Mouse (Mus musculus): ENCODE results near the gene Lin7b.

Lin7b gene

DNA sequence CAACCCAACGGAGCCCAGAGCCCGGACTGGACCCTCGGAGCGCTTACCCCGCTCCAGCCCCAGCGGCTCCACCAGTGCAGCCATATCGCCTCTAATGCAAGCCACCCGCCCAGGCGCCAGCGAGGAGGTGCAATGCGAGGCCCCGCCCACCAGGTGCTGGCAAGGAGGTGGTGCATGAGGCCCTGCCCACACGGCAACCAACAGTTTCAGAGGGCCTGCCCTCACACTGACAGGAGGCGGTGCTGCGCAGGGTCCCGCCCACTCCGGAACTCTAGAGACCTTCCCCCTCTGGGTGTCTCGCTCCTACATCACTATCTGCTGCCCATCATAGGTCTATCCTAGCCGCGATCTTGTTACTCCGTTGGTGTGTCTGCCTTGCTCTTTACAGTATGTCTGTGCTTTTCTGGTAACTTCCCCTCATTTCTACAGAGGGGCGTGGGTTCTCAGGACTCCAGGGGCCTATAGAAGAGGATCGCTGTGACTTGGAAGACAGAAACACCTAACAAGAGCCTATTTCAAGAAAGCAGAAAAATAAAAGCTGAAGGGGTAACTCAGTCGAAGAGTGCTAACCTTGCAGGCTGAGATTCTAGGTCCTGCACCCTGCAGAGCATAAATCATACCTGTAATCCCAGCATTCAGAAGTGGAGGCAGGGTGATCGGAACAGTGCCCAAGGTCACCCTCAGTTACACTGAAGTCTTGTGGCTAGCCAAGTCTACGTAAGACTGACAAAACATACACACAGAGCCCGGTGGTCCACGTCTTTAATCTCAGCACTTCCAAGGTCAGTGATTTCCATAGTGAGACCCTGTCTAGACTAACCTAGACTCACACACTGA, at the start of gene Lin7b:
TSS of gene Lin7b (minus strand) at position 109 of the 837 bp plus-strand sequence.
- peak; percentile 92 for DNase-seq

DNA sequence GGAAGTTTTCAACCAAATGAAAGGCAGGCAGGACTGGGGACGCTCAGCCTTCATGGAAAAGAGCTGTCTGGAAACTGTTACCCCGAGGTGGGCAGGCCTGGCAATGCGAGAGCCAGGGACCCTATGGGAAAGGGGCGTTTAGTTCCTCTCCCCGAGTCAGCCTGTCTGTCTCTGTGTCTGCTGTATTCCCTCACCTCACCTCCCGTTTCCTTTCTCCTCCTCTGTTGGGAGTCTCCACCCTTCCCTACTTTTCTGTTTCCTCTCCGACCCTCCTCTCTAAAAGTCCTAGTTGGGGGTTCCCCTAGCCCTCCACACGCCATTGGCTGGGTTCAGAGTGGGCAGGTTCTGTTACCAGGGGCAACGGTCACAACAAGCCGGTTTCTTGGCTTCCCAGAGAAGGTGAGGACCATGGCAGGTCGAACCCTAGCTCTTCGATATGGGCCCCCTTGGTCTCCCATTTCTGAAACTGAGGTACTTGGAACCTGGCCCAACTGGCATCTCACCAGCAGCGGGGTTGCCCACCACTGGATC, 47.6 kb upstream of the Lin7b start:
- peak; percentile 32 for DNase-seq

DNA sequence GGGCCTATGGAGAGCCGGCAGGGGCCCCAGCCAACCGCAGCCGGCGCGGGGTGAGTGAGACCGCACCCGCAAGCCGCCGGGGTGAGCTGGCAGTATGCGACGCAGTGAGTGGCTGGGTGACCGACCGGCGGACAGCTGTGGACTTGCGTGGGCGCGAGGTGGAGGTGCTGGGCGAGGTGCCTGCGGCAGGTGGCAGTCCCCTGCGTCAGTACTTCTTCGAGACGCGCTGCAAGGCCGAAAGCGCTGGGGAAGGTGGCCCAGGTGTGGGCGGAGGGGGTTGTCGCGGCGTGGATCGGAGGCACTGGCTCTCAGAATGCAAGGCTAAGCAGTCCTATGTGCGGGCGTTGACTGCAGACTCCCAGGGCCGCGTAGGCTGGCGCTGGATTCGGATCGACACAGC, 45.3 kb upstream of the Lin7b start:
- no peak for DNase-seq

DNA sequence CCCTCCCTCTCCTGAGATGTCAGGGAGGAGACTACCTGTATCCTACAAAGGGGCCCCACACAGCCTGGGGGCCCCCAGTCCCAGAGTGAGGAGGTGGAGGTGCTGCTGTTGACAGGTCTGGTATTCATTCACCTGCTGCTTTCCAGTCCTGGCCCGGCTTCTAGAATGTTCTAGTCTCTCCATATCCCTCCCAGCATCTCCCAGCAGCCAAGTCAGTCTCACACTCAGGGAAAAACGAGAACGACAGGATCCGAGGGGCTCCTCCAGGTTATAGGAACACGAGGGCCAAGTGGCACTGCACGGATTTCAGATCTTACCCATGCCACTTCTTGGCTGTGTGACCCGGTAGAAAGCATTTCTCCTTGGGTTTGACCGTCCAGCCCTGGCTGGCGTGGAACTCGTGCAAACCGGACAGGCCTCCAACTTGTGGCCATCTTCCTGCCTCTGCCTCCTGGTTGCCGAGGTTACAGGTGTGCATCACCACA, 44.4 kb upstream of the Lin7b start:
- DNase-seq: no peak

DNA sequence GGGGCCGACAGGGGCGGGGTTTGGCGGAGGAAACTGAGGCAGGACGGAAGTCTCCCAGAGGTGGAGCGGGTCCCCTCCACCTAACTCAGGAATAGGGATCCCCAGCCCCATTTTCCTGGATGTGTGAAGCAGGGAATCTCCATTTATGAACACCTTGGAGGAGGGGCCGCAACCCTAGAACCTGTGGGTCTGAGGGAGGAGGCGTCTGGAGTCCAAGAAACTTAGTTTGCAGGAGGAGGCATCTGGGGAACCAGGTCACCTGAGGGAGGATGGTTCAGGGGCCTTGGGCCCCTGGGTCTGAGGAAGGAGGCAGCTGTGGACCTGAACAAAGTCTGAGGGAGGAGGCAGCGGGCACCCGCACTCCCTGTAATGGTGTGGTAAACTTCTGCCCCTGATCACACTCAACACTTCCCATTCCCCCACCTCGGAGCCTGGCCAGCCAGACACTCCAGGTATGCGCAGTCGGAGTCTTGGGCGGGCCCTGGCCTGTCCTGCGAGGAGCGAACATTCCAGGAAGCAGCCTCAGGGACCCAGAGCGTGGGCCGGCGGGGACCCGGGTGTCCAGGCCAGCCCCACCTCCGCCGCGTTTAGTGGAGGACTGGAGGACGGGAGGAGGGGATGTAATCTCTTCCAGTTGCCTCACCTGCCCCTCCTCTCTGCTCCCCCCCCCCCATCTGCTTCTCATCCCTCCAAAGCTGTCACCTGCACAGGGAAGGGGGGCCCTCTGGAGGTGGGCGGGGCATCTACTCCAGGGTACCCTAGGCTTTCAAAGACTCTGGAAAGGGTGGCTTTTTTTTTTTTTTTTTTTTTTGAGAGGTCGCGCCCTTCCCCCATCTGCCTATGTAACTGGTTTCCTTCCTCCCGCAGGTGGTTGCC, 43.7 kb upstream of the Lin7b start:
- DNase-seq: peak; percentile 56

DNA sequence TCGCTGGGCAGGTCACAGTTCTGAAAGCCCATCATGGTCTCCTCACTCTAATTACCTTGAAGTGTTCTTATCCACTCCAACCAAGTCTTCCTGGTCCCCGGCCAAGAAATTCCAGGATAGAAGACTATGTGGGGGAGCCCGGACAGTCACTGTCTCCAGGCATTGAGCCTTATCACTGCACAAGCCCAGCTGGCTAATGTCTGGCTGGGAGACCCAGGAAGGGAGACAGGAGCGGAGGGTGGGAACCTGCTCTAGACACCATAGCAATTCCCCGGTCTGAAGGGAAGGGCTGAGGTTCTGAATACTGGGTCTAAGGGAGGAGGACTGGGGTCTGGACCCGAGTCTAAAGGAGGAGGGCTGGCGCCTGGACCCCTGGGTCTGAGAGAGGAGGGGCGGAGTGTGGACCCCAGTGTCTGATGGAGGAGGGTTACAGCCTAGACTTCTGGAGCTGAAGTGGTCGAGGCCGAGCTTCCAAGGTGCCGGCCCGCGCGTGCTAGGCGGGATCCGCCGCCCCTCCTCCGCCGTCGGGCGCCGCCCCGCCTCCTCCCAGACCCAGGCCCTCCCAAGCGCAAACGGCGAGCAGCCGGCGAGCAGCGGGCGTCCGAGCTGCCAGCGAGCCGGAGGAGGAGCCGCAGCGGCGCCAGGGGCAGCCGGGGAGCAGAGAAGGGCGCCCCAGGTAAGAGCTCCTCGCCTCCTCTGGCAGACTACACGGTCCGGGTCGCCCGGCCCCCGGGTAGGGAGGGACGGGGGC, 42.9 kb upstream of the Lin7b start, which contains the start of gene Ntf5:
TSS of gene Ntf5 (plus strand) at position 583 of the 751 bp plus-strand sequence.
- DNase-seq: peak; percentile 40

DNA sequence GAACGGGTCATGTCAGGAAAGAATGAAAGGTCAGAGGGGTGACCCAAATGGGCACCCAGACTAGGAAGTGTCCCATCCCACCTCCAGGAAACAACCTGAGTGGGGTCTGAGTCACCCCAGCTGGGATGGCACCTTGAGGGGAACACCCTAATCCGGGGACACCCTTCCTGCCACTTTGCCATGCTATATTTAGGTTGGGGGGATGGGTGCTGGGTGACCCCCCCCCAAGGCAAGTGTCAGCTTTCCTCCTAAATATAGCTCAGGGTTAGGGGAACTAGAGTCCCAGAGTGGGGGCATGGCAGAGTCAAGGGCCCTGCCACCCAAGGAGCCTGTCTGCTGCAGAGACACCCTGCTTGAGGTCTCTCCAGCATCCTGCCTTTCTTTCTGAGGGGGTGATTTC, 42.0 kb upstream of the Lin7b start:
- DNase-seq: no peak

DNA sequence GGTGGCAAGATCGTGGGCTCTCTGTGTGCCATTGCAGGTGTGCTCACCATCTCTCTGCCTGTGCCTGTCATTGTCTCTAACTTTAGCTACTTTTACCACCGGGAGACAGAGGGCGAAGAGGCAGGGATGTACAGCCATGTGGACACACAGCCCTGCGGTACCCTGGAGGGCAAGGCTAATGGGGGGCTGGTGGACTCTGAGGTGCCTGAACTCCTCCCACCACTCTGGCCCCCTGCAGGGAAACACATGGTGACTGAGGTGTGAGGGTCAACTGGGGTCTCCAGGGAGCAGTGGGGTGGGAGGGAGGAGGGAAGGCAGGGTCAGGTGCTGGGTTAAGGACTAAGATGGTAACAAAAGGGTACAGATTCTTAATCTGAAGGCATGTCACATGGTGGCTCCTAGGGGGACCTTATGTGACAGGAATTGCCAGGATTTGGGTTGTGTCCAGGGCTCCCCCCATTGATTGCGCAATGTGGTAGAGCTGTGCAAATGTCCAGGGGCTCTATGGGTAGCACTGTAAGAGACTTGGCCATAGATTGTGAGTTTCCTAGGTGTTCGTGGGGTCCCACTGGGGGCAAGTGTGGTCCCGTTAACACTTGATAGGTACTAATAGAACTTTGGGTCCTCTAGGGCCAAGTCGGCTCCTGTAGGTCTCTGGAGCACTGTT, 39.2 kb upstream of the Lin7b start:
- DNase-seq: no peak

DNA sequence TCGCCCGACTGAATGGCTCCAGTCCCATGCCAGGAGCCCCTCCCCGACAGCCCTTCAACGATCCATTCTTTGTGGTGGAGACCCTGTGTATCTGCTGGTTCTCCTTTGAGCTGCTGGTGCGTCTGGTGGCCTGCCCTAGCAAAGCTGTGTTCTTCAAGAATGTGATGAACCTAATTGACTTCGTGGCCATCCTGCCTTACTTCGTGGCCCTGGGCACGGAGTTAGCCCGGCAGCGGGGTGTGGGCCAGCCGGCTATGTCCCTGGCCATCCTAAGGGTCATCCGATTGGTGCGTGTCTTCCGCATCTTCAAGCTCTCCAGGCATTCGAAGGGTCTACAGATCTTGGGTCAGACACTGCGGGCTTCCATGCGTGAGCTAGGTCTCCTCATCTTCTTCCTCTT, 38.6 kb upstream of the Lin7b start:
- DNase-seq: no peak

DNA sequence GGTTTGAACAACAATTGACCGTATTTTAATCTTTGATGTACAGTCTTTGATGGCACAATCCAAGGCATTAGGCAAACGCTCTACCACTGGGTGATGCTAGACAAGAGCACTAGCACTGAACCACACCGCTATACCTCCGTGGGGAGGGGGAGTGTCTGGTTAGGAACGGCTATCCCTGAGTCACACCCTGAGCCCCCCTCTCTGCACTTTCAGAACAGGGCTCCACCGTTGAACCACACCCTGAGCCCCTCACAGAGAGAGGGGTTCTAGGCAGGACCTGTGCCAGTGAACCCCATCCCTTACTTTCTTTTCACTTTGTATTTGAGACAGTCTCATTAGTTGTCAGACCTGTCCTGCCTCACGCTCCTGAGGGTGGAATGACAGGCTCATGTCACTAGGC, 38.0 kb upstream of the Lin7b start:
- DNase-seq: no peak

DNA sequence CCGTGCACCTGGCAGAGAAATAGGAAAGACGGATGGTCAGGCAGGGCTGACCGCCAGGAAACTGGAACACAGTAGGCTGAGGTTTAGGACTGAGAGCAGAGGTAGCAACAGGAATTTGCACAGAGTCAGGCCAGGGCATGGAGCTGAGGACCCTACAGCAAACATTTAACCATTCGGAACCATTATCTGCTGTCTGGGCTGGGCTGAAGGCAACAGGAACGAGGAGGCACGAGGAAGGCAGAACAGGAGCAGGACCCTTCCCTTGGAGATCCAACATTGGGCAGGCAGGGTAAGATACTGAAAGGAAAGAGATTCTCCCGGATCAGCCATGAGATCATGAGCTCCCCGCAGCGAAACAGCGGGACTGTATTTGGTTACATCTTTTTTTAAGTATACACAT, 37.5 kb upstream of the Lin7b start:
- DNase-seq: no peak

DNA sequence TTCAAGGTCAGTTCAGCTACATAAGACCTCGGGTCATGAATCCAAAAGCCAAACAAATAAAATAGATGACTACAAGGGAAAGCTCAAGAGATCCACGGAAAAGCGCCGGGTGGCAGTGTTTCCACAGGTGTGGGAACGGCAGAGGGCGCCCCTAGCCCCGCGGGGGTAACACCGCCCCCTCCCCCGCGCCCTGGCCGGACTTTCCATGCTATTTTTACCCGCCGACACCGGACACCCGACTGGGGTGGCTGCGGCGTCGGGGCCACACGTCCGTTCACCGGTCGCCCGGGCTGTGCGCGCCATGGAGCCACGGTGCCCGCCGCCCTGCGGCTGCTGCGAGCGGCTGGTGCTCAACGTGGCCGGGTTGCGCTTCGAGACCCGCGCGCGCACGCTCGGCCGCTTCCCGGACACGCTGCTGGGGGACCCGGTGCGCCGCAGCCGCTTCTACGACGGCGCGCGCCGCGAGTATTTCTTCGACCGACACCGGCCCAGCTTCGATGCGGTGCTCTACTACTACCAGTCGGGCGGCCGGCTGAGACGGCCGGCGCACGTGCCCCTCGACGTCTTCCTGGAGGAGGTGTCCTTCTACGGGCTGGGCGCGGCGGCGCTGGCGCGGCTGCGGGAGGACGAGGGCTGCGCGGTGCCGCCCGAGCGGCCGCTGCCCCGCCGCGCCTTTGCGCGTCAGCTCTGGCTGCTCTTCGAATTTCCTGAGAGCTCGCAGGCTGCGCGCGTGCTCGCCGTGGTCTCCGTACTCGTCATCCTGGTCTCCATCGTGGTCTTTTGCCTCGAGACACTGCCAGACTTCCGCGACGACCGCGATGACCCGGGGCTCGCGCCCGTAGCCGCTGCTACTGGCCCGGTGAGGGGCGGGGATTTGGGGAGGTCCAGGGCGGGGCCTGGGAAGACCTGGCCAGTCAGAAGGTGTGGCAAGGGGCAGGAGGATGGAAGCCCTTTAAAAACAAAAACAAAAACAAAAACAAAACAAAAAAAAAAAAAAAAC, 36.1 kb upstream of the Lin7b start:
- peak; percentile 44 for DNase-seq

DNA sequence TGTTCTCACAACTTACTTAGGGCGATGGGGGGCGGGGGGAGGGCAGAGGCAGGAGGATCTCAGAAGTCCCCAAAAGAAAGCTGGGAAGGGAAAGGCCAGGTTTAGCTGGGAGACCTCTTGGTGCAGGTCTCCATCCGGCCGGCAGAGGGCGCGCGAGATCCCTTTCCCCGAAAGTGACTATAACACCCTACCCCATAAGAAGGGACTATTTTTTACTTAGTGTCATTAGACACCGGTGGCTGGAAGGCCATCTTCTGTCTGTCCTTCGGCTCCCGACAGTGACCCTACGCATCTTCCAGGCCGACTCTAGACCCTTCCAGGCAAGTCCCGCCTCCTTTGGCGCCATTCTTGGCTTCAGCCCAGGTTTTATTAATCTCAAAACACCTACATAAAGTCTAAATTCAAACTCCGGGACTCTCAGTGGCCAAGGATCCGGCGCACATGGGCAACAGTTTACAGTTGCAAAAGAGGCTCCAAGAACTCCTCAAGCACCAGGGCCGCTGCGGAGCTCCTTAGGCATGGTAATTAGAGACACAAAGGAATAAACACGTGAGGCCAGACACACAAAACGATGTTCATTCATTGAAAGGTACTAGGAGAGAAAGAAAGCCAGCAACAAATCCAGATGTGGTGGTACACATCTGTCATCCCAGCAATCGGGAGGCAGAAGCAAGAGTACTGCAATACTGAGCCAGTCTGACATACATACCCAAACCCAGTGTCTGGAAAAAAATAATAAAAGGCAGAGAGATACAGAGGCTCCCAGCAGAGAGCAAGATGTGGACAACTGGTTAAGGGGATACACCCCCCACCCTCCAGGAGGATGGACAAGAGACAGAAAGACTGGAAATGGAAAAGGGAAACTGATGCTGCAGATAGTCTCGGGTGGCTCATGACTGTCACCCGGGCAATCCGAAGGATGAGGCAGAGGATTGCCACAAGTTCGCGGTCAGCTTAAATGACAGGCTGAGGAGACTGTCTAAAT, 35.0 kb upstream of the Lin7b start, which contains the start of gene Kcna7:
TSS of gene Kcna7 (plus strand) at position 563 of the 985 bp plus-strand sequence.
- peak; percentile 85 for DNase-seq

DNA sequence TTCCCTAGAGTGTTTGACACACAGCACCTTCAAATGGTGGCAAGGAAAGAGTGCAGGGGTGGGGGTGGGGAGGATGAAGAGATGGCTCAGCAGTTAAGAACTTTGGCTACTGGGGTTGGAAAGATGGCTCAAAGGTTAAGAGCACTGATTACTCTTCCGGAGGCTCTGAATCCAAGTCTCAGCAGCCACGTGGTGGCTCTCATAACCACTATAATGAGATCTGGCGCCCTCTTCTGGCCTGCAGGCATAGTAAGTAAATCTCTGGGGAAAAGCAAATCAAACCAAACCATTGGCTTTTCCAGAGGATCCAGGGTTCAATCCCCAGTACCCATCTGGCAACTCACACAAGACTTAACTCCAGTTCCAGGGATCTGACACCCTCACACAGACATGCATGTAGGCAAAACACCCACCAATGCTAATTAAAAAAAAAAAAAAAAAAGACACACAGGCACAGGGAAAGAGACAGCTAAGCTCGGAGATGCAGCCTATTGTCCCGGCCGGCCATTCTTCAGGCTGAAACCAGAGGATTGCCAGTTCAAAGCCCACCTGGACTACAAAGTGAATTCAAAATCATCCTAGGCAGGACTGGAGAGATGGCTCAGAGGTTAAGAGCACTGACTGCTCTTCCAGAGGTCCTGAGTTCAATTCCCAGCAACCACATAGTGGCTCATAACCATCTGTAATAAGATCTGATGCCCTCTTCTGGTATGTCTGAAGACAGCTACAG, 33.3 kb upstream of the Lin7b start:
- peak; percentile 87 for DNase-seq

DNA sequence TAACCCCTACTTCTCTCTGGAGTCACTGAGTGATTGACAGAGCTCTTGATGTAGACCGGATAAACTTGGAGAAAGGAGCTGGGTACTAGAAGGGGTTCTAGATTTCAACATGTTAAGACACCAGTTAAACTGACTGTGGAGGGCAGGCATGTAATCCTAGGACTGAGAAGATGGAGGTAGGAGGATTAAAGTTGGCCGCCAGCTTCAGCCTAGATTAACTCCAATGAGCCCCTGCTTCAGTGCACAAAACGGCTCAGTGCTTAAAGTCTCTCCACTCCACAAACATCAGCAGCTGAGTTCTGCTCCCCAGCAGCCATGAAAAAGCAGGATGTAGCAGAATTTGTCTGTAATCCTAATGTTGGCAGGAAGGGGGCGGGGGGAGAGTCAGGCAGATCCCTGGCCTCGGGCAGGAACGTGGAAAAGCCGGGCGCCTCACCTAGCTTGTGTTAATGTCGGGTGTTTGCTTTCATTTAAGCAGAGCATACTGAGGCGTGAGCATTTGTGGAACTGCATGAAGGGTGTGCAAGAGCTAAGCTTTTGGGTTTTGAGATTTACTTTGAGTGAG, 31.2 kb upstream of the Lin7b start:
- no peak for DNase-seq

DNA sequence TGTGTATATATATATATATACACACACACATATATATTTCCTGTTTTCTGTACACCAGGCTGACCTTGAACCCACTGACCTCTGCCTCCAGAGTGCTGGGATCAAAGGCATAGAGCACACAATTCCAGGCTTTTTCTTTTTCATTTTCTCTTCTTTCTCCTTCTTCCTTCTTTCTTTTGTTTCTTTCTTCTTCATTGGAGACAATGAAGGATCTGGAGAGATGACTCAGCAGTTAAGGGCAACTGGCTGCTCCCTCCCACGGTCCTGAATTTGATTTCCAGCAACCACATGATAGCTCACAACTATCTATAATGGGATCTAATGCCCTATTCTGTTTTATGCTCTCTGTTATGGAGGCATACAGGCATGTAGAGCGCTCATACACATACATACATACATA, 26.4 kb upstream of the Lin7b start:
- DNase-seq: no peak

DNA sequence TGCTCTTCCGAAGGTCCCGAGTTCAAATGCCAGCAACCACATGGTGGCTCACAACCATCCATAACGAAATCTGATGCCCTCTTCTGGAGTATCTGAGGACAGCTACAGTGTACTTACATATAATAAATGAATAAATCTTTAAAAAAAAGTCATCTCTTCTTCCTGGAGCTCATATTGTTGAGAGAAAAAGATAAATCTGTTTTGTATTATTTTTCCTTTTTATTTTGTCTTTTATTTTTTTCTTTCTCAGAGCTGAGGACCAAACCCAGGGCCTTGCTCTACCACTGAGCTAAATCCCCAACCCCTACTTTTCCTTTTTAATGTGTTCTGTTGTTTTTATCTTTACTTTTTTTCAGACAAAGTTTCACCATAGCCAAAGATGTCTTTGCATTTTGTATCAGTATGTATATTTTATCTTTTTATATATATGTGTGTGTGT, 26.0 kb upstream of the Lin7b start:
- DNase-seq: peak; percentile 34

Measured in lung, postnatal 36 days (tissue).